In genomic region chr10:128175996-128176755, GRCm38 (mm10) we compare ENCODE assay signal across 8 mouse cellular contexts. TPM values are rescaled to one million over a fixed set of nuclear protein-coding genes. Genes with fewer than 3 reads are reported as not detected.
DNase-seq lines count a peak whose midpoint lies in the region; ATAC-seq and TF ChIP-seq lines count a peak whose summit lies in the region.

No protein-coding gene starts in this region.

- peak overlapping the region; percentile 85 for H3K4me2 ChIP-seq in hindbrain, embryonic 16.5 days (ENCODE audit: low read length)

- H3K9me3 ChIP-seq in hindbrain, embryonic 16.5 days (ENCODE audit: control insufficient read depth, low read length), result no peaks in the 10 kb centered on the region

- H3K4me1 ChIP-seq in hindbrain, embryonic 16.5 days (ENCODE audit: control insufficient read depth, insufficient read depth, low read depth, low read length), result peaks cover 9% of the 10 kb centered on the region

- no peaks in the 10 kb centered on the region for H3K36me3 ChIP-seq in hindbrain, embryonic 16.5 days (ENCODE audit: control insufficient read depth, insufficient read depth, low read length)

- H3K9ac ChIP-seq in hindbrain, embryonic 16.5 days (ENCODE audit: low read depth, low read length), result peak overlapping the region; percentile 65

- H3K27ac ChIP-seq in gastrocnemius, adult 2 months, result peak overlapping the region; percentile 90
- H3K27ac ChIP-seq in hindbrain, embryonic 16.5 days (ENCODE audit: low read depth, low read length), result peak overlapping the region; percentile 83

- no peaks in the 10 kb centered on the region for H3K27me3 ChIP-seq in hindbrain, embryonic 16.5 days (replicated peaks; ENCODE audit: control insufficient read depth, insufficient read depth, low read length)

- TF ChIP-seq CTCF in gastrocnemius, adult 2 months (IDR thresholded peaks at IDR 0.05), result no peak

- WGBS in hindbrain, embryonic 16.5 days, result under 1% methylated on average over 17 of the region's 17 CpGs

- H3K4me3 ChIP-seq in gastrocnemius, adult 2 months, result peak overlapping the region; percentile 87
- H3K4me3 ChIP-seq in hindbrain, embryonic 16.5 days (ENCODE audit: low read length), result peak overlapping the region; percentile 54

- peak; percentile 88 for ATAC-seq in hindbrain, embryonic 16.5 days

- intact Hi-C loops in gastrocnemius, adult 2 months (cut with DNase I), result loop anchor here (2.0 kb wide), 1 partner anchor 79 kb away; no protein-coding TSS in a partner anchor

- DNase-seq in ZHBTc4 (ENCODE audit: low read depth, low spot score), result peak; percentile 54
- DNase-seq in cerebellum, postnatal 25 days, result peak; percentile 67 to 82
- DNase-seq in gastrocnemius, adult 2 months, result peak; percentile 75
- DNase-seq in left cerebral cortex, adult 18-20 months (ENCODE audit: low spot score in 2 of 2), result peak; percentile 75
- peak; percentile 67 to 70 for DNase-seq in lung, postnatal 4 days
- DNase-seq in right cerebral cortex, adult 18-20 months, result peak; percentile 81
- DNase-seq in urinary bladder, postnatal 36 days (ENCODE audit: low spot score in 2 of 2), result peak; percentile 38 to 63

RNA-seq across cellular contexts. Expression of gene Rbms2, which starts 3.9 kb away (rescaled TPM):
- 10 to 100 TPM; 51.8 to 71.2 TPM for total RNA-seq in gastrocnemius, adult 2 months (2021)
- 8.2 and 10.7 TPM in 2 replicates for polyA plus RNA-seq in hindbrain, embryonic 16.5 days (2015; fragmentation: Nextera tagmentation; extraction: Ambion mirVana)
- 10 to 100 TPM; 14.9 to 15.4 TPM for total RNA-seq in left cerebral cortex, adult 18-20 months (2021)

RNA-seq across cellular contexts. Expression of gene Gls2, which starts 18.1 kb away (rescaled TPM):
- total RNA-seq in gastrocnemius, adult 2 months (2021), result under 1 TPM; 0.59 to 0.67 TPM
- 1.8 and 2.4 TPM in 2 replicates for polyA plus RNA-seq in hindbrain, embryonic 16.5 days (2015; fragmentation: Nextera tagmentation; extraction: Ambion mirVana)
- total RNA-seq in left cerebral cortex, adult 18-20 months (2021), result 10 to 100 TPM; 33.0 to 39.9 TPM

RNA-seq across cellular contexts. Expression of gene Spryd4, which starts 35.4 kb away (rescaled TPM):
- total RNA-seq in gastrocnemius, adult 2 months (2021), result 10 to 100 TPM; 29.5 to 36.4 TPM
- polyA plus RNA-seq in hindbrain, embryonic 16.5 days (2015; fragmentation: Nextera tagmentation; extraction: Ambion mirVana), result 23.6 and 25.5 TPM in 2 replicates
- total RNA-seq in left cerebral cortex, adult 18-20 months (2021), result 10 to 100 TPM; 10.4 to 10.8 TPM

RNA-seq across cellular contexts. Expression of gene Mip, which starts 49.5 kb away (rescaled TPM):
- total RNA-seq in gastrocnemius, adult 2 months (2021), result not detected
- polyA plus RNA-seq in hindbrain, embryonic 16.5 days (2015; fragmentation: Nextera tagmentation; extraction: Ambion mirVana), result 0.11 and 0.24 TPM in 2 replicates
- total RNA-seq in left cerebral cortex, adult 18-20 months (2021), result not detected

RNA-seq across cellular contexts. Expression of gene Timeless, which starts 55.7 kb away (rescaled TPM):
- total RNA-seq in gastrocnemius, adult 2 months (2021), result 1 to 10 TPM; 1.8 to 2.5 TPM
- 19.7 and 22.4 TPM in 2 replicates for polyA plus RNA-seq in hindbrain, embryonic 16.5 days (2015; fragmentation: Nextera tagmentation; extraction: Ambion mirVana)
- 1 to 10 TPM; 7.0 to 9.2 TPM for total RNA-seq in left cerebral cortex, adult 18-20 months (2021)

Comparison
In these comparisons a context has a peak if more than half of its experiments do, and no peak if none do; other contexts are left out.
1. Peak in every context shown above with its lines: DNase-seq, ATAC-seq, H3K4me3 ChIP-seq and H3K27ac ChIP-seq.
2. RNA of gene Gls2, which starts 18.1 kb away (total RNA-seq): 33.0 to 39.9 TPM in left cerebral cortex, adult 18-20 months; 0.59 to 0.67 TPM in gastrocnemius, adult 2 months; every median in the first group is over 10 times any median in the second.